Mouse (Mus musculus) R1 (cell line): ENCODE measurements around the gene Tbc1d22a.
A peak's percentile ranks its signal among the peaks of the same experiment; 100 is the strongest.
"Not testable (repeated sequence)": the region's sequence is repeated elsewhere in the genome, so short reads cannot be mapped to it uniquely, and the experiment has no call there.

Source experiments
- DNase-seq: peaks from one replicate; pipeline ENCODE4 v3.0.0-alpha.2; 2018; ENCODE audit warnings: low read depth, low spot score

The Tbc1d22a gene

DNA sequence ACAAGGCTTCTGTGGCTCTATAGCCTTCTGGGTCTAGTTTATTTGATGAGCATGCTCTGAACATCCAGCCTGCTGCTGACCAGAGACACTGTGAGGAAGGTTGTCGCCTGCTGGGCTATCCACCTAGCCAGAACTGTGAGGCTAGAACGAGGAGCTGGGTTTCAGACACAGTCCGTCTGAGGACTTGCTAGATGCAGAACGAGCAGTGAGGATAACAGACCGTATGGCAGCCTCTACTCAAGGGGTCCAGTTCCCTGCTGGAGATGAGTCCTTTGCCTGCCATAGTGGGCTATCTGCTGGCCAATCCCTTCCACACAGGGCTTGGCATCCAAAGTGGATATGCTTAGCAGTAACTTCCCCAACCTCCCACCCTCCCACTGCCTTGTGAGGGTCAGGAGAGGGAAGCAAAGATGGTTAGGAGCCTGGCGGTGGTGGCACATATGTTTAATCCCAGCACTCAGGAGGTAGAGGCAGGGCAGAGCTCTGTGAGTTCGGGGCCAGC lies 10.9 kb upstream of the Tbc1d22a start:
- no peak for DNase-seq

DNA sequence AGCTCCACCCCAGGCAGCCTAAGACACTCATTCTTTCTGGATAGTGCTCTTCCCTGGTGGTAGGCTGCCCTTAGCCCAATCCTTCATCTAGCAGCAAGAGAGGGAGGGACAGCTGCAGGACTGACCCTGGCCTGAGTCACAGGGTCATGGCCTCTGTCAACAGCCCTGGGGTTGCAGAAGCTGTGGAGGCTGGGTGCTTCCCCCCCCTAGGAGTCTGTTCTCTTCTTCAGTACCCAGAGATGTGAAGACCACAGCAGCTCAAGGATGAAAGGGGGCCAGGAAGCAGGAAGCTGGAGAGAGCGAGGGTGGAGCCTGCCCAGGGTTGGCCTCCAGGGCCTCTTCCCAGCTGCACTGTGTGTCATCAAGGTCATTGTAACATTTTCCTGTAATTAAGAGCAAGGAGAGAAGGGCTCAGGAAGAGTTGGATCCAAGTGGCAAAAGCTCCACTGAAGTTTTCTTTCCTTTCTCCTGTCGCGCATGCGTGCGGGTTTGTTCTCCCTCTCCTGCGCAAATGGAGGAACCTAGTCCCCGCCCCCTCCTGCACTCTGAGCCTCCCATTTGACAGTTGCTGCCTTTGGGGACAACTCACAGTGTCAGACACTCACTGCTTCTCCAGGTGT lies 10.2 kb upstream of the Tbc1d22a start:
- DNase-seq, result peak; percentile 86

DNA sequence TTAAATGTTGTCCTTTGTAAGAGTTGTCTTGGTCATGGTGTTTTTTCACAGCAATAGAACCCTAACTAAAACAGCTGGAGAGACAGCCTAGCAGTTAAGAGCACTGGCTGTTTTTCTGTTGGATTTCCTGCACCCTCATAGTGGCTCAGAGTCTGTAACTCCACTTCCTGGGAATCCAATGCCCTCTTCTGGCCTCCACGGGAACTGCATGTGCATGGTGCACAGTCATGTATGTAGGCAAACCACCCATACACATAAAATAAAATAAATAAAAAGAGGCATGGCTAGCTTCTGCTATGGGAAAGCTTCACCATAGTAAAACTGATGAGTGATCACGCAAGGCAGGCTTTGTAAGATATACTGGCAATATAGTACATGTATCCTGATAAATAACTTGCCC lies 9.0 kb upstream of the Tbc1d22a start:
- DNase-seq, result peak; percentile 85

DNA sequence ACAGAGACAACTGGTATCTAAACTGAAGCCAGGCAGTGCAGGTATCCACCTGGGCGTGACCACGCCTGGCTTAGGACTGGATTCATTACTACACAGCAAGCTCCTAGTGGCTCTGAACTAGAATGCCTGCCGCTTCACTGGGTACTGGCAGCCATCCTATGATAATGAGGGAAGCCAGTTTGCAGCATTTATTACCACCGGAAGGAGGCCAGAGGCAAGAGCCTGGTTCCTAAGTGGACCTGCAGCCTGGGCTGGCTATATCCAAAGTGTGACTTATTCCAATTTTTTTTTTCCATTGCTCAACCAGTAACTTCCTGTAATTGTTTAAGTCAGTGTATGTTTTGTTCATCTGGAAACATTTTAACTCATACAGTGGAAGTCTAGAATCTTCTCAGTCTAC lies 7.9 kb upstream of the Tbc1d22a start:
- DNase-seq, result no peak

DNA sequence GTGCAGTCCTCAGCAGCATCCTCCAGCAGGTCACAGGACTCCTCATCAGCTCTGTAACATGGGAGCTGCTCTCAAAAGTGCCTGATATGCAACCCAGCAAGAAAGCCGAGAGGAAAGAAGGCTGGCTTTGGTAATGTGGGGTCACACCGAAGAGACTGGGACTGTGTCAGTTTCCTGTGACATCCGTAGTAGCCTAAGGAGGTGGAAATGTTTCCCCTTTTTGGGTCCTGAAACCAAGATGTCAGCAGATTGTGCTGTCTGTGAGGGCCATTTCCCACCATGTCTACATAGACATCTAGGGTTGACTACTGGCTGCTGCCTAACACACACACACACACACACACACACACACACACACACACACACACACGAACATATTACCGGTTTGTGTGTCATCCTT lies 2.1 kb upstream of the Tbc1d22a start:
- not testable (repeated sequence) for DNase-seq

DNA sequence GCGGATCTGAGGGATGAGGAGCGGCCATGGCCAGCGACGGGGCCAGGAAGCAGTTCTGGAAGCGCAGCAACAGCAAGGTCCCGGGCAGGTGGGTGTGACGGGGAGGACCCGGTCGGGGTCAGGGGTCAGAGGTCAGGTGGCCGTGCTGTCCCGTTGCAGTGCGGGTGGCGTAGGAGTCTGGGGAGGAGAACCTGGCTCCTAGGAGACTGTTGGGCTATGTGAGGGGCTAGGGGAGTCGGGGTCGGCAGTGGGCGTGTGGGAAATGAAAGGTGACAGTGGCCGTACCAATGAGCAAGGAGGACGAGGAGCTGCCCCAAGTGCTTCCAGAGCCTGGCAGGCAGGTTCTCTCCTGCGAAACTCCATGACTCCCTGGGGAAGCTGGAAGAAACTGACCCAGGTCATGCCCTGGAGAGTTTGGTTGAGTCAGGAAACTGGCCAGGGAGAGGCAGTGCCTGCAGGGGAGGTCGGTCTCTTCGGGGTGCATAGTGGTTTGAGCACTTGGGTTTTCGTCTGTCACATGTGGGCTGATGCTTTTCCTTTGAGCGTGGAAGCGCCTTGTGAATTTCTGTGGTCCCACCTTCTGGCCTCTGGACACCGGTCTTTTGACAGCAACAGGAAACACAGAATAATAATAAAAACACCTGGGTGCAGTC lies 416 bp downstream of the Tbc1d22a start:
- DNase-seq, result no peak

DNA sequence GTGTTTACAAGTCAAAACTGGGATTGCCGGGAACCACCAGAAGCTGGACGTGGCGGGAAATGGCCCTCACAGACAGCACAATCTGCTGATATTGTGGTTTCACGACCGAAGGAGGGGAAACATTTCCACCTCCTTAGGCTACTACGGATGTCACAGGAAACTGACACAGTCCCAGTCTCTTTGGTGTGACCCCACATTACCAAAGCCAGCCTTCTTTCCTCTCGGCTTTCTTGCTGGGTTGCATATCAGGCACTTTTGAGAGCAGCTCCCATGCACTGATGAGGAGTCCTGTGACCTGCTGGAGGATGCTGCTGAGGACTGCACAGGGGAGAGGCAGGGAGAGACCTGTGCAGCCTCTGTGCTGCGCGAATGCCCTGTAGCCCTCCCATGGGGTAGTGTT lies 2.4 kb downstream of the Tbc1d22a start:
- not testable (repeated sequence) for DNase-seq

DNA sequence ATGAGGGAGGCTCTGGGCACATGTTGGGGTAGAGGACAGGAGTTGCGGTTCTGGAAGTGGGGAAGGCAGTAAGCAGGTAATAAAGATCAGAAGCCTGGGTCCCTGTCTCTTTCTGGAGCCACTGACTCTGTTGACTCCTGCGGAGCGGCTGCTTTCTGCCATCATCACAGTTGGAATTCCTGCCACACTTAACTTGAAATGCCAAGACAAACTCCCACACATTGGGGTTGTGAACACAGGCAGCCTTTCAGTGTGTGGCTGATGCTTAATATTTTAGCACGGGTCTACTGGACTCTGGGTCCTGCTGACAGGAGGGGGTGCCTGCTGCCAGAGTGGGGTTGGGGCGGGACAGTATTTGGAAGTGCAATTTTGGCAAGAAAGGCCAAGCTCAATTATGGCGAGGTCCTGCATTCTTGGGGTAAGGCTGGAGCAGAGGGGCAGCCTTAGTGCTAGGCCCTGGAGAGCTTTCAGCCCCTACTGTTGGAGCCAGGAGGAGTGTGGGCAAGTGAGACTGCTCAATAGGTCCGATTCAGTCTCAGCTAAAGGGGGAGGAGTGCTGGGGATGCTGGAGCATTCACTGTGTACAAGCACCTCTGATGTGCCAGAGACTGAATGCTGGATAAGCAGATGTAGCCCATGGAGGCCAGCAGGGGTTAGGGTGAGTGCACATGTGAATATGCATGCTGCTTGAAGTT lies 5.4 kb downstream of the Tbc1d22a start:
- no peak for DNase-seq

DNA sequence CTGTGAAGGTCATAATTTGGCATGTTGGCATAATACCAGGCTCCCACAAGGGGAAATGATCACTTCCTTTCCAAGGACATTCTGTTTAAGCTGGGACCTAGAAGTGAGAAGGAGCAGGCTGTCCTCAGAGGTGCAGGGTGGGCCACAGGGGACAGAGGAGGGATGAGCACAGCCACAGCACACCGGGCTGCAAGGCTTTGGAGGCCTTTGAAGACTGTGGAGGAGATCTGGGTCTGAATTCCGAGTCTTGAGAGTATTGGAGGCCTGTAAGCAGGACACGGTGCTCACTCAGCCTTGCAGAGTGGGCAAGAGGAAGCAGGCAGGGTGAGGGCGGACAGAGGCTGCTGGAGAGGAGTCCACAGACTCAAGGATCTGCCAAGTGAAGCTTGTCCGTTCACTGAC lies 6.0 kb downstream of the Tbc1d22a start:
- DNase-seq, result no peak

DNA sequence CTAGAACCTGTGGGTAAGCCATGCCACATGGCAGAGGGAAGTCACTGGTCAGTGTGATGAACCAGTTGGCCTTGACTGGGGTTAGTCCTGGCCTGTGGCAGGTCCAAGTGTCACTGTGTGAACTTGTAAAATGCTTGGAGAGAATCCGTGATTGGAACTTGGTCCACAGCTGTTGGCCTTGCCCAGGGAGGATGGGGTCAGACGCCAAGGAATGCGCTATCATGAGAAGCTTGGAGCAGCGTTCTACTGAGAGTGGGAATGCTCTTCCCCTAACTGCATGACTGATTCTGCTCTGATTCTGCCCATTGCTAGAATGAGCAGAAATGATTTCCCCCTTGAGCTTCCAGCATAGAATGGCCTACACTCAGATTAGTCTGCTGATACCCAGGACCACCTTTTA lies 6.5 kb downstream of the Tbc1d22a start:
- DNase-seq, result no peak

DNA sequence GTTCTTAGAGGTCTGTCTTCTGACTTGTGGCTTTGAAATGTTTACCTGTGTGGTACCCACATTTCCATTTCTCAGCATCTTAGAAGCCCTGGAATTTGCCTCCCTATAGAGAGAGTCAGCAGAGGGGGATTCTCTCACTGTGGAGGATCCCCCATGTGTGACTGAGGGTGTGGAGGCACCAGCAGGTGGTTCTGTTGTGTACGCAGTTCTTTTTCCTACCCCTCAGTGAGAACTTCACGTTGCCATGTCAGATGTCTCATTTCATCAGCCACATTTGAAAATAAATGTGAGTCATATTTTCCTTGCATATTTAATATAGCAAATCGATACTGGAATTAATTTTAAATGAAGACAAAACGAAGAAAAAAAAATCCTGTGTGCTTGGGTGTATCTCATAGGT lies 7.1 kb downstream of the Tbc1d22a start:
- no peak for DNase-seq

DNA sequence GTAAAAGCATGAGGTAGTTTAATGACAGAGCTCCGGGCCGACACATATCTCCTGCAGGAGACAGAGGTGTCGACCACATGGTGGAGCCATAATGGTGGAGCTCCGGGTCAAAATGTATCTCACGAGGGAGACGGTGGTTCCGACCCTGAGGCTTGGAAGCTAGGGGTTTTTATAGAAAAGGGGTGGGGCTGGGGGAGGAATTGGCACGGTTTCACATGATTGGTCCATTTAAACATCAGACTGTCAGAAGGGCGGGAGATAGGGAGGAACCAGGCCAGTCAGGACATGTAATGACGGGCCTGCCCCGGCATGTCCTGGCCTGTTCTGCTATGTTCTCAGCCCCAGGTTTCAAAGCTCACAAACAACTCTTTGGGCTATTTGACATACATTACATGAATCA lies 7.6 kb downstream of the Tbc1d22a start:
- DNase-seq, result peak; percentile 47

DNA sequence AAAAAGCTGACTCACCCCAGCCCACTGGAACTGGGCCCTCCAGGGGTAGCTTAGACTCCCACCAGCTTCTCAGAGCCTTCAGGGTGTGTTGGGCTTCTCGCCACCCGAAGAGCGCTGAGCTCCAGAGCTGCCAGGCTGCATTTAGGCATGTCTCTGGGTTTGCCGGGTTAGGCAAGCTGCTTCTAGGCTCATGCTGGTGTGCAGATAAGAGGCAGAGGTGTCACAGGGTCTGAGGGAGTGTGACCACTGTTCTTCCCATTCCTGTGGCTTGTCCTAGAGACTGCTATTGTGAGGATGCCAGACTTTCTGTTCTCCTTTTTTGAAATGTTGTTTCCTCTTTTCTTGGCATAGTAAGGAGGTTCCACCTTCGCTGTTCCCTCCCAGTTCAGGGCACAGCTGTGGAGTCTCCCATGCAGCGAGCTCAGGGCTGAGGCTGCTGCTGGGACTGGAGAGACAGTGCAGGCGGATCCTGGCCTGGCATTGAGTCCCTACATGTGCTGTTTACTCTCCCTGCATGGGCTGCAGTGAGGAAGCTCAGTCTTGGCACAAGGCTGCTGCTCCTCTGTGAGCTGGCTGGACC lies 10.8 kb downstream of the Tbc1d22a start:
- DNase-seq, result no peak

DNA sequence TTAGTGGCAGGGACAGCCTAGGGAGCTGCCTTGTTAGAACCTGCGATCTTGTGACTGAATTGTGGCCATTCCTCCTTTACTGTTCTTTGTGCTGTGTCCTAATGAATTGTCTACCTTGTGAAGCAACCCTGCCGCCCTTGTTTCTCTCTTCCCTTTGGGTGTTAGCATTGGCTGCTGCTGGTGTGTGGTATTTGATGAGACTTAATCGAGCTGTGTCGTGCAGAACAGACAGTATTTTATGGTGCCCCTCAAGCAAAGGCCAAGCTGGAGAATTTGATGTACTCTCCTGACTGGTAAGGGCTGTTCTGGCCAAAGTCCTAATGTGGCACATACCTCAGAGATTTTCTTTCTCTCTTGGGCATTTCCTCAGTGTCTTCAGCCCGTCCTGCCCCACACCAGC lies 12.0 kb downstream of the Tbc1d22a start:
- DNase-seq, result no peak

DNA sequence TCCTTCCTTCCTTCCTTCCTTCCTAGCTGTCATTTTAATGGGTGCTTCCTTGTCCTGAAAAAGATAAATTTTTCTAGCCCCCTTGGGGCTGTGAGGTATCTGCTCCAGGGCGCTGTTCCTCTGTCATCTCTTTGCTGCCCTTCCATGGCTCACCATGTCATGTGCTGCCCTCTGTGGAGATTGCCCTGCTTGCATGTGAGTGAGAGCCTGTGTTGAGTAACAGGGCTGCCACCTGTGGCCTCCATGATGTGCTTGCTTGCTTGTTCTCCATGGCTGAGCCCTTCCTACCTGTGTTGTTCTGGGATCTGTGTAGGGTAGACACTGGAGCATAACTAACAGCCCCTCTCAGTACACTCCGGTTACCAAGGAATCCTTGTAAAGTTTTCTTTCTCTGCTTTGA lies 12.7 kb downstream of the Tbc1d22a start:
- DNase-seq, result no peak

DNA sequence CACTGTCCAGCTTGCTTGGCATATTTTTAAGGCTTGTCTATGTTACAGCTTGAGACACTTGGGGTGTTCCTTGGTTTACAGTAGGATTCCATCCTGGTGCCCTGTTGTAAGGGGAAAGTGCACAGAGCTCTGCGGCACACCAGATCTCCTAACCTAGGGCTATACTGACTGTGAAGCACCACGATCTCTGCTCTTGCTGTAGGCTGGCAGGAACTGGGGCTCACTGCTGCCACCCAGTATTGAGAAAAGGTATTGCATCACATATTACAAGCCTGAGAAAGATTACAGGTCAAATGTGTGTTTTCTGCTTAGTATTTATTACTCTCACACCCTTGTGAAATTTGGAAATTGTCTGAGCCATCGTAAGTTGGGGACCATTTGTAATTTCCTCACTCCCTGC lies 13.9 kb downstream of the Tbc1d22a start:
- peak; percentile 39 for DNase-seq

DNA sequence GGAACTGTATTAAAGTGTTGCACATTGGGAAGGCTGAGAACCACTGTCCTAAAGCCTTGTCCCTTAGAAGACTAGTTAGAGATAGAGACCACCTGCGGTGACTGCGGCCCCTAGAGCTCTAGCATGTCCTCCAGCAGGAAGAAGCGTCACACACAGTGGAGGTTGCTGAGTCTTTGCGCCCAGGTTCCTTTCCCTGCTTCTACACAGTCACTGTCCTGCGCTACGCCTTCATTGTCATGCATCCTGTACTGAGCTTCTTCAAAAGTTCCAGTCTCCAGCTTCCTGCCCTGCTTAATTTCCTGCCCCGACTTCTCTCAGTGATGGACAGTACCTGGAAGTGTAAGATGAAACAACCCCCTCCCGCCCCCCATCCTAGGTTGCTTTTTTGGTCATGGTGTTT lies 14.8 kb downstream of the Tbc1d22a start:
- DNase-seq, result no peak

DNA sequence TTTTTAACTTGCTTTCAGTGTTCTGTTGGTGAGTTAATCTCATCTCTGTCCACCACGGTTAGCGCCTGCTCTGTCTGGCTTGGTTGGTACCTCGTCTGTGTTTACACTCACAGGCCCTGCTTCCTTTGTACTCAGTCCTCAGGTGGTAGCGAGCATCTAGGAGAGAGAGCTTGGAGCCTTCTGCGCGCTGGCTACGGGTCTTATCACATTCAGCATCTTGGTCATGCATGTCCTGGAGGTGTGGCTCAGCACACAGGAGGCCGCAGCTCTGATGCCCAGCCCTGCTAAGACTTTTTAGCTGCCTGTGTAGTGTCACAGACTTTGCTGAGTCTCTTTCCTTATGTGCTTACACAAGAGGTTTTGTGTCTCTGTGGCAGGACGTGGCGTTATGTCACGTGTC lies 15.4 kb downstream of the Tbc1d22a start:
- DNase-seq, result no peak

DNA sequence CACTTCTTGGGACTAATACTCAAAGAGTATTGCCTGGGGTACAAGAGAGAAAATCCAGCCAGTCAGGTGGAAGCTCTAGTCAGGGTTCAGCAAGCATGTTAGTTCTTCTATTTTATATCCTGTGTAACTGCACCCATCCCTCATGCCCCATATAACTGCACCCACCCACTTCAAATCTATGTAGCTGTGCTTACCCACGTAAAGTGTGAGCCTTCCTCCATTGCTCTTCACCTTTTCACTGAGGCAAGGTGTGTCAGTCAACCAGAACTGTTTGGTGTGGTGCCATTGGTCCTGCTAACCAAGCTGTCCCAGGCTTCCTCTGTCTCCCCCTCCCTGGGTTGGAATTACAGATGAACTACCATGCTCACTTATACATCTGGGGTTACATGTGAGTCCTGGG lies 16.9 kb downstream of the Tbc1d22a start:
- no peak for DNase-seq

DNA sequence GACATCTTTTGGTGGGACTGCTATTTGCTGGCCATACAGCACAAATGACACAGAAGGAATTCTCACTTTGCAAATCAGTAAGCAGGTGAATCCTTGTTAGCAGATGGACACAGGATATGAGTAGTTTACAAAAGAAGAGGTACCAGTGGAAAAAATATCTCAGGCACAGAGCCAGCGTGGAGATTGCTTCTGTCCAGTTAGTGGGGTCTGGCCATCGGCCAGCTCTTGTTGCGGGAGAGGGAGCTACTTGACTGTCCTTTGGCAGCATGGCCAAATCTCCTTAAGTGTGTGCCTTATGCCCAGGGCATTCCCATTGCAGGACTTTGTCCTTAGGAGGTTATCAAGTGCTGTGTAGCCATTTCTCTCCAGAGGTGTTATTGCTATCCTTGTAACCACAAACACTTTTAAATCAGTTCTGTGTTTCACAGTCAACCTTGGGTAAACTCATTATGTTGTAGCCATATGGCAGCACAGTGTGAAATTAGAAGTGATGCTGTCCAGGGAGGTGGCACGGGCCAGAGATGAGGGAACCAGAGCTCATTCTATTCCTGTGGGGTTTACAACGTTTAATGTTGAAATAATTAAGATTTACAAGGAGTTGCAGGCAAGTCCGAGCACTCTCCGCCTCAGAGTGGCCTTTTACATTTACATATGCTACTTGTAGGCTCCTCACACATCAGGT lies 17.7 kb downstream of the Tbc1d22a start:
- no peak for DNase-seq

DNA sequence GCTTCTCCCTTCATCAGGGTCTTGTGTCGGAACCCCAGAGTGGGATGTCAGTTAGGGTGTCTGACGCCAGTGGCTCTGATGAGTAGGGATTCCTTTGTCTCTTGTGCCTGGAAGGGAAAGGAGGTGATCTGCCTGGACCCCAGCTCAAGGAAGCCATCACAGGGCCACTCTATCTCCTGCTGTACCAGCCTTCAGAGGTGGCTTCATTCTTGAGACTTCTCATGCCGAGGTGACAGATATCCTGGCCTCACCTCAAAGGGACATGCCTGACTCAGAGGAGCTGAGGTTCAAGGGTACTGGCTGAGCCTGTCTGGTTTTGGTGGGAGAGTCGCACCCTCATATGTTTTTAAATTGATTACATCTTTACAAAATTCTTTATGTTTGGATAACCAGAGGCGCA lies 19.7 kb downstream of the Tbc1d22a start:
- no peak for DNase-seq
